Mouse (Mus musculus) layer of hippocampus, adult 9-10 months (tissue): Measurements from ENCODE around the gene Fam117b.

Experiments used
- DNase-seq: peaks from one replicate; pipeline ENCODE4 v3.0.0; 2022; ENCODE audit warnings: low spot score

The Fam117b gene

DNA sequence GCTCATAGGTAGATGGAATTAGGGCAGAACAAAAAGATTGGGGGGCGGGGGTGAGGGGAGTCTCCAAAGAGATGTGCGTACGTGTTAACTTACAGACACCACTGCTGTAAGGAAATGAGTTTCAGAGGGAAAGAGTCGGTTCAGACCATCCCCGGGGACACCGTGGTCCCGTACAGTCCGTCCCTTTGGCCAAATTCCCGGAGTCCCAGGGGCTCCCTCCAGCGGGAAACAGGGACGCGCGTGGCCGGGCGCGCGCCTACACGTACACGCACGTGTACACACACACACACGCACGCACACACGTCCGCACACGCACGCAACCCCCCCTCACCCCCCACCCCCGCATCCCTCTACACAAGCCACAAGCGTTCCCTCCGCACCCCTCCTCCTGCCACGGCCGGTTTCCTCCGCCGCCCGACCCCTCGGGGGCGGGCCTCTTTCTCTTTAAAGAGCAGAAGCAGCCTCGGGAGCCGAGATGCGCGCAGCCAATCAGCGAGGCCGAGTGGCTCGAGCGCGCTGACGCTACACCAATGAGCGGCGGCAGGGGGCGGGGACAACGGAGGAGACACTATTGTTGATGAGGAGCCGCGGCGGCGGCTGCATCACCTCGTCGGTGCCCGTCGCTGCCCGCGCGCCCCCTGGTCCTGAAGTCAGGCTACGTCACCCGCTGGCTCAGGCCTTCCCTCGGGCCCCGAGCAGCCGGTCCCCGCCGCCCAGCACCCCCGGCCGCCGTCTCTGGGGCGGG, at the start of gene Fam117b:
Gene Fam117b (plus strand): TSS at position 594 of the 745 bp plus-strand sequence.
- peak; percentile 91 for DNase-seq

GRCm38 (mm10) chr1:59868041-59868440, 44.8 kb upstream of the Fam117b start:
- no peak for DNase-seq

DNA sequence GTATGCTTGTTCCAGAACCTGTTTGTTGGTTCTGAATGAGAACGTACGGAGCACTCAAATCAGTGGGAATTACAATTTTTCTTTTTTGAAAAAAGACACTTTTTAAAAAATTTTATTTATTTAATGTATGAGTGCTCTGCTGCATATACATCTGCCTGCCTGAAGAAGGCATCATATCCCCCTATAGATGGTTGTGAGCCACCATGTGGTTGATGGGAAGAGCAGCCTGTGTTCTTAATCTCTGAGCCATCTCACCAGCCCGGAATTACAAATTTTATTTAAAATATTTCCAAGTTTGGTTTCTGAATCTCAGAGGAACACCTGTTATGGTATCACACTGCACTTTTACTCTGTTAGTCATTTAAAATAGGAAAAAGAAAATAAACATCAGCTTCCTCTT, 38.8 kb upstream of the Fam117b start:
- DNase-seq = no peak

DNA sequence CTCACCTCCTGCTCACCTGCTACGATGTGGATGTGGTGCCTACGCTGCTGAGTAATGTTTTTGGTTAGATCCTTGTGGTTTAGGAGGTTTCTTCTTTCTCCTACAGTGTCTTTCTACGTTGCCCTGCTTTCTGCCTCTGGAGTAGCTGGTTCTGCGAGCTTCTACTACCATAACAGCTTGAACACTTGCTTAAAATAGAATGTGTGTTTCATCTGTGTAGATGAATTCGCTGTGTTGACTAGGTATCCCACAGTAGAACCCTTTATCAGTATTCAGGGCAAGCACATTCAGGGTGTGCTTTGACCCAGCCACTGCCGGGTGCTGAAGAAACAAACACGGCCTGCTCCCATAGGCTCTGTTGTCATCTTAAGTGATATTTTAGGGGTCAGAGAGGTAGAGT, 34.7 kb upstream of the Fam117b start:
- no peak for DNase-seq

DNA sequence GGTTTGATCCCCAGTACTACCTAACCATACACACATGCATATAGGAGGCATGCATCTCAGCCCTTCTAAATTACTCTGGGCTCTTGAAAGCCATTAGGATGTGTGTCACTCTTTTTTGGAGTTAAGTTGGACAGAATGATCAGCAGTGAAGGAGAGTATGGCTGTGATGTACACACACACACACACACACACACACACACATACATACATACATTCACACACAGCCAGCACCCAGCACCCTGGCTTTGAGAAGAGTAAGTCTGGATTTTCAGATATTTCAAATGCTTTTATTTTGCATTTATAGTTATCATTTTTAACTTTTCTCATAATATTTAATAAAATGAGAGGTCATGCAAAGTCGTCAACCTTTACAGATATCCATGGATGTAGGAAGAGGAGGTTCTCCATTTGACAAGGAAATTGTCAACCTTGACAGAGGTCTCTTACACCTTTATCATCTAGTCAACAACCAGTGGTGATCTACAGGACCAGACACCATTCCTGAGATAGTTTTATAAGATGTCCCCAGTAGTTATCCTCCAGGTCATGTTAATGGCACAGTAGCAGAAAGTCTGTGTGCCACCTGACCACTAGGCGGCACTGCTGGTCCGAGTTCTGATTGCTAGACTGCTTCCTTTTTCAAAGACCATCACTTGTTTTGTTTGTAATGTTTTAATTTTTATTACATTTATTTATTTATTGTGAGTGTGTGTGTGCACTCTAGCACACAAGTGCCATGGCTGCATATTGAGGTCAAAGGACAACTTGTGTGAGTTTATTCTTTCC, 29.3 kb upstream of the Fam117b start:
- DNase-seq = peak; percentile 57

GRCm38 (mm10) chr1:59886899-59887298, 25.9 kb upstream of the Fam117b start:
- DNase-seq = no peak

DNA sequence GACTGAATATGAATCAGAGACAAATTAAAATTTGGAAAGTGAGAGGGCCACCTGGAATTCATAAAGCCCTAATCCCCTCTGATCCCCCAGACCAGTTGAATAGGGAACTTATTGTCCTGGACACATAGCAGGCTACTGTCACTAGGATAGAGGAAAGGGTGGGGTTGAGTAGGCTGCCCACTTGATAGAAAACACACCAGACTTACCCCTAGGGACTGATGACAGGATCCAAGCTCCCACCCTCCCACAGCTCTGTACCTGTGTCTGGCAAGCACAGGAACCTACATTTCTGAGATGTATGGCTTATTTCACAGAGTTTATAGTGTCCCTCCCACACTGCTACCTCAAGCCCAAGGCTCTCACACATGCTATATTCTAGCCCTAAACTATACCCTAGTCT, 24.8 kb upstream of the Fam117b start:
- DNase-seq = no peak

- no peak for DNase-seq
Measured at GRCm38 (mm10) chr1:59891185-59891584, 21.6 kb upstream of the Fam117b start.

DNA sequence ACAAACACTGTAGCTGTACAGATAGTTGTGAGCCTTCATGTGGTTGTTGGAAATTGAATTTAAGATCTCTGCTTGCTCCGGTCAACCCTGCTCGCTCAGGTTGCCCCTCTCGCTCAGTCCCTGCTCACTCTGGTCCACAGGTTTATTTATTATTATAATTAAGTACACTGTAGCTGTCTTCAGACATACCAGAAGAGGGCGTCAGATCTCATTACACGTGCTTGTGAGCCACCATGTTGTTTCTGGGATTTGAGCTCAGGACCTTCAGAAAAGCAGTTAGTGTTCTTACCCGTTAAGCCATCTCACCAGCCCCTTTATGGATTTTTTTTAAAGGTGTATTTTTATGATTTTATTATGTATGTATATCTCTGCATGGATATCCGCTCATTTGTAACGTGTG, 20.0 kb upstream of the Fam117b start:
- DNase-seq = no peak

- no peak for DNase-seq
Measured at GRCm38 (mm10) chr1:59894025-59894424, 18.8 kb upstream of the Fam117b start.

DNA sequence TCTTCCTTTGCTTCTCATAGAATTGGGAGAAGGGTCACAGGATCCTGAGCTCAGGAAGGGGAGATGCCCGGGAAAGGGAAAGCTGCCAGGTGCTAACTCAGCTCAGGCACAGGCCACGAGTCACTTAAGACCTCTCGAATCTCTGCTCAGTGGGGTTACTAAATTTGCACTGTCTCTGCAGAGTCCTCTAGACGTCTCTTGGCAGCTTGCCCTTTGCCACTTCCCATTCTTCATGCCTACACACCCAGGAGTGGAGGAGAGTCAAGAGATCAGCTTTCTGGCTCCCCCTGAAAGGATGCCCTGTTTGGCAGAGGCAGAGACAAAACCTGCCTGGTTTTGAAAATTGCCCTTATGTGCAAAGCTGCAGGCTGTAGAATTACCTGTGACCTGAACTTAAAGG, 17.4 kb upstream of the Fam117b start:
- peak; percentile 39 for DNase-seq

DNA sequence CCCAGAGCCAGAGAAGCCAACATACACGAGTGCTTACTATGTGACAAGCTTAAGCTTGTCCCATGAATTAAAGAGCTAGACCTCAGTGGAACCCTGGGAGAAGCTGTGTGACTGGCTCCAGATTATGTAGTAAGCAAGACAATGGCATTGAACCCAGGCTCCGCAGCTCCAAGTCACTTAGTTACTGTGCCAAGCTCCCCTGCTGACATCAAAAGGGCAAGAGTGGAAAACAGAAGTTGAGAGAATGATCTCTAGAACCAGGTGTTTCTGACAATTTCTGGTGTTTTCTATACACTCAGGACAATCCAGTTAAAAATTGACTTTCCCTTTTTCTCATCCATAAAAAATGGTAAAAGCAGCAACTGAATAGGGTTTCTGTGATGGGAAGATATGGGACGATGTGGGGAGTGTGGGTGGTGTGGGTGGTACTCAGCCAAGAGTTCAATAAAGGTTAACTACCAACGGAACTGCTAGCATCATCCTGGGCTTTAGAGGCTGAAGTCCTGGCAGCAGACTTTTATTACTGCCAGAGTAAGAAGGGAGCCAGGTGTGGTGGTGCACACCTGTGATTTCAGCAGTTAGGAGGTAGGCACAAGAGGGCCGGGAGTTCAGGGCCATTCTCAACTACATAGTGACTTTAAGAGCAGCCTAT, 15.5 kb upstream of the Fam117b start:
- DNase-seq = no peak

DNA sequence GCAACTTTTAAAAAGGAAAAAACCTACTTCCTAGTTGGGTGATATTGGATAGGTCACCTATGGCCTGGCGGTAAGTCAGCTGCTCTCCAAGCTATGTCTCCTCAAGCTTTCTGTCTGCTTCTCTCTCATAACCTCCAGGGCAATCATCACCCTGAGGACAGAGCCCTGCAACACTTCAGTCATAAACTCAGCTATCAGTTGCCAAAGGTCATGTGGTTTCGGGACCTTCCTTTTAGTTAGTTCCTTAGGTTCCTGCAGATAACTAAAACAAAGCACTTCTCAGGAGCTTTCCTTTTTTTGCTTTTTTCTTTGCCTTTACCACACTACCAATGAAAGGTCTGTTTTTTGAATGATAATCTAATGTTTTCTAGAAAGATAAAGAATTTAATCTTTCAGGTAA, 13.1 kb upstream of the Fam117b start:
- no peak for DNase-seq

GRCm38 (mm10) chr1:59901082-59901876, 11.5 kb upstream of the Fam117b start:
- DNase-seq = no peak

DNA sequence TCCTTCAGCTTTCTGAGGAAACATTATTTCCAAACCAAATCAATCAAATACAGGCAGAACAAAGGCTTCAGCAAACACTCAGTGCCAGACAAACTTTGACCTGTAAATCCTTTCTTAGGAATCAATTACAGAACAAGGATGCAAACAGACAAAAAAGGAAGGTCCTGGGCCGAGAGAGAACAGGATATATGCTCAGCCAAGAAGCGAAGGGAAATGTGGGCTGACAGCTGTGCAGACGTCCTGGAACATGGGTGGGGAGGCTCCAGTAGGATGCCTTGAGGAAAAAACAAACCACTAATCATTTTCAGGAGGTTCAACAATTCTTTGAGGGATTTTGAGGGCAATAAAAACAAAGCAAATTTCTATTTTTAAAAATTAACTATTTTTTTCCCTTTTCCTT, 10.2 kb upstream of the Fam117b start:
- no peak for DNase-seq

GRCm38 (mm10) chr1:59904630-59905295, 8.0 kb upstream of the Fam117b start:
- DNase-seq = no peak

DNA sequence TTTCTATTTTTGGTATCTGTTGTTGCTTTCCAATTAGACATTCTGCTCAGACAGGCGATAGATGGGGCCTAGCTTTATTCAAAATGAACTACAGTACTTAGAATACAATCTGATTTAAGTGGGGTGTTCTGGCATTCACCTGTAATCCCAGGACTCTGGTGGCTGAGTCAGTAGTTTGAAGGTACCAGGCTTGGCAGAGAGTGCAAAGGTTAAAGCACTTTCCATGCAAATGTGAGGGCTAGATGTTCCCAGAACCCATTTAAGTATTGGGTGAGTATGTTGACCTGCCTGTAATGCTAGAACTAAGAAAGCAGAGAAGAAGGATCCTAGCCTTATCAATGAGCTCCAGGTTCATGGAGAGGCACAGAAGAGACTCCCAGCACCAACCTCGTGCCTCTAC, 6.9 kb upstream of the Fam117b start:
- no peak for DNase-seq

DNA sequence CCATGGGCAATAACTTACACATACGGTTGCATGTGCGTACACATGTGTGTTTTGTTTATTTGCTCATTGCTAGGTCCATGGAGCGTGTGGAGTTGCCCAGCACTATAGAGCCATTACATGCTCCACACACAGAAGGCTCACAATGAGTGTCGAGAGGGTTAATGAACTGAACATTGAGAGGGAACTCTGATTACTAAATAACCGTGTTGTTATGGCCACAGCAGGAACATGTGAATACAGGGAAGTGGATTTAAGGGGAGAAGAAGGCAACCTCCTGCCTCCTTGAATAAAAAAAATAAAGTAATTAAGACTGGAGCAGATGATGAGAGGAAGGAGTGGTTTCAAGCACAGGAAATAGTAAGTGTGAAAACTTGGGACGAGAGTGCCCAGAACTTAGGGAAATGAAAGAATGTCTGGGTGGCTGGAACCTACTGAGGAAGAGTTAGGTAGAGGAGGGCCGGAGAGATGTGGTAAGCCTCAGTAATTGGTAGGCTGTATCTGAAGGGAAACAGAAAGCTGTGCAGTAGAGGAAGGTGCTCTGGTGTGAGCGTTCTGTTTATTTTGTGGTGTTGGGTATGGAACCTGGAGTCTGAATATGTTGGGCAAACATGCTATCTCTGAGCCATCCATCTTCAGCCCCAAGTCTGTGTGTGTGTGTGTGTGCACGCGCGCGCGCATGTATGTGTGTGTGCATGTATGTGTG, 5.8 kb upstream of the Fam117b start:
- DNase-seq = no peak

DNA sequence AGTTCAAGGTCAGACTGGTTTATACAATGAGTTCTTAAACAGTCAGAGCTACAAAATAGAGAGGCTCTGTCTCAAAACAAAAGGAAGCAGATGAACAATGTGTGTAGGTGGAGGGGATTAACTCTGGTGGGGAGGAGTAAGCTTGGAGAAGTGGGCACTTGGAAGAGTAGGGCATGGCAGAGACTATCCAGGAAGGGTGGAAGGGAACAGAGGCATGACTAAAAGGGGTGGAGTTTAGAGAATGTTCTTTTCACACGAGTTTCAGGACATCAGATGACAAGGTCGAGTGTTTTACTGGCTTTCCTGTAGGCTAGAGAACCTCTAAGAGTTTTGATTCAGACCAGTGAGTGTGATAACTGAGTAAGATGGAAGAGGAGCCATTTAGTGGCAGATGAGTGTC, 5.1 kb upstream of the Fam117b start:
- DNase-seq = no peak

DNA sequence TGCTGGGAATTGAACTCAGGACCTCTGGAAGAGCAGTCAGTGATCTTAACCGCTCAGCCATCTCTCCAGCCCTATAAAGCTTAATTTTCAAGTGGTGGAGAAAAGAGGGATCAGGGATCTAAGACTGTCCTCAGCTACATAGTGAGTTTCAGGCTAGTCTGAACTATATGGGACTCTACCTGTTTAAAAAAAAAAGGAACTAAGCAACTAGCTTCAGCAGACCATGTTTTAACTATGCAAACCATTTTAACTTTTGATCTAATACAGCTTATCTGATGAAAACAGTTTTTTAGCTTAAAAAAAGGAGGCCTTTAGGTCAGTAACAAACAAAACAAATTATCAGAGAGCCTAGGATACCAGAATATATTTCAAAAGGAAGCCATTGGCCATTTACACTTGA, 1.9 kb upstream of the Fam117b start:
- DNase-seq = no peak
